Mouse (Mus musculus) forebrain, embryonic 16.5 days (tissue): ENCODE results near the gene Pirt. TPM values are rescaled to one million over a fixed set of nuclear protein-coding genes. Genes with fewer than 3 reads are reported as not detected.

ENCODE experiments used
- ATAC-seq: fragments of 200-750 bp; cut with Nextera tagmentation; 2 replicates; pipeline ENCODE4 v1.8.0; 2017; ENCODE audit warnings: mild to moderate bottlenecking, moderate library complexity
- H3K27ac ChIP-seq: fragments of 300-500 bp; sonication (generic); 2 replicates; pipeline ENCODE4 v1.5.1; 2014; ENCODE audit warnings: low read length, control low read depth
- H3K27me3 ChIP-seq: fragments of 300-500 bp; sonication (generic); replicated peaks from 2 replicates; pipeline ENCODE4 v1.6.1; 2014; ENCODE audit warnings: low read length; ENCODE audit not compliant: control insufficient read depth, insufficient read depth
- H3K36me3 ChIP-seq: fragments of 300-500 bp; sonication (generic); 2 replicates; pipeline ENCODE4 v1.6.1; 2014; ENCODE audit not compliant: control insufficient read depth, insufficient read depth
- H3K4me1 ChIP-seq: fragments of 300-500 bp; sonication (generic); replicated peaks from 2 replicates; pipeline ENCODE4 v1.6.1; 2014; ENCODE audit warnings: low read length; ENCODE audit not compliant: control insufficient read depth, insufficient read depth
- H3K4me2 ChIP-seq: fragments of 300-500 bp; sonication (generic); 2 replicates; pipeline ENCODE4 v1.6.1; 2014; ENCODE audit warnings: mild to moderate bottlenecking, low read length, control low read depth
- H3K4me3 ChIP-seq: fragments of 300-500 bp; sonication (generic); replicated peaks from 2 replicates; pipeline ENCODE4 v1.5.1; 2014; ENCODE audit warnings: mild to moderate bottlenecking, low read length, control low read depth
- H3K9ac ChIP-seq: fragments of 300-500 bp; sonication (generic); replicated peaks from 2 replicates; pipeline ENCODE4 v1.6.1; 2014; ENCODE audit warnings: low read depth, low read length, control low read depth
- H3K9me3 ChIP-seq: fragments of 300-500 bp; sonication (generic); 2 replicates; pipeline ENCODE4 v1.6.1; 2016; ENCODE audit warnings: low read length; ENCODE audit not compliant: control insufficient read depth
- WGBS: fragments of 180-500 bp; shearing (Covaris S2); extraction: QIAGEN DNeasy Blood & Tissue Kit; methylation state at CpG from one replicate; pipeline ENCODE4 v1.1.7; 2014; 5-methylcytosine and 5-hydroxymethylcytosine counted together
- polyA plus RNA-seq: library from polyadenylated mRNA; unstranded; fragments of >200 nt; fragmentation: Nextera tagmentation; extraction: Ambion mirVana; gene quantifications from 2 replicates; pipeline ENCODE4 v1.2.1, GENCODE M21; 2015

Gene Pirt
- polyA plus RNA-seq, 1 experiment from 2014 or later = 0.15 TPM

- Histone ChIP-seq H3K36me3 (no peaks in the 10 kb centered on the region), H3K27ac (no peak overlapping the region), H3K9ac (no peak overlapping the region), H3K4me3 (no peak overlapping the region), H3K4me1 (no peaks in the 10 kb centered on the region), H3K4me2 (no peak overlapping the region), H3K9me3 (no peaks in the 10 kb centered on the region), H3K27me3 (no peaks in the 10 kb centered on the region)
- no peak for ATAC-seq
- 95% methylated on average over 5 of the region's 5 CpGs for WGBS
Observed at GRCm38 (mm10) chr11:66942011-66942410, 30.2 kb downstream of the Pirt start.

GRCm38 (mm10) chr11:66945224-66945767 lies 33.5 kb downstream of the Pirt start:
- Histone ChIP-seq H3K9me3 (no peaks in the 10 kb centered on the region), H3K36me3 (no peaks in the 10 kb centered on the region), H3K4me2 (no peak overlapping the region), H3K27ac (no peak overlapping the region), H3K4me3 (no peak overlapping the region), H3K9ac (no peak overlapping the region), H3K27me3 (no peaks in the 10 kb centered on the region), H3K4me1 (no peaks in the 10 kb centered on the region)
- 75% methylated on average over 2 of the region's 2 CpGs for WGBS
- ATAC-seq = no peak

GRCm38 (mm10) chr11:66946521-66946920 lies 34.7 kb downstream of the Pirt start:
- Histone ChIP-seq H3K9ac (no peak overlapping the region), H3K4me2 (no peak overlapping the region), H3K9me3 (no peaks in the 10 kb centered on the region), H3K4me3 (no peak overlapping the region), H3K4me1 (no peaks in the 10 kb centered on the region), H3K36me3 (no peaks in the 10 kb centered on the region), H3K27me3 (no peaks in the 10 kb centered on the region), H3K27ac (no peak overlapping the region)
- no peak for ATAC-seq
- 75% methylated on average over 6 of the region's 6 CpGs for WGBS

- H3K4me1 ChIP-seq = no peaks in the 10 kb centered on the region
- WGBS = 86% methylated on average over 6 of the region's 6 CpGs
- H3K4me2 ChIP-seq = no peak overlapping the region
- no peak overlapping the region for H3K27ac ChIP-seq
- no peak overlapping the region for H3K9ac ChIP-seq
- H3K36me3 ChIP-seq = no peaks in the 10 kb centered on the region
- no peaks in the 10 kb centered on the region for H3K9me3 ChIP-seq
- no peak for ATAC-seq
- no peaks in the 10 kb centered on the region for H3K27me3 ChIP-seq
- H3K4me3 ChIP-seq = no peak overlapping the region
Observed at GRCm38 (mm10) chr11:66946922-66947321, 35.1 kb downstream of the Pirt start.

- Histone ChIP-seq H3K4me3 (no peak within 1 kb of the TSS), H3K36me3 (no peaks in the 10 kb centered on the region), H3K4me1 (no peaks in the 10 kb centered on the region), H3K9ac (no peak within 1 kb of the TSS), H3K27ac (no peak within 1 kb of the TSS), H3K27me3 (no peaks in the 10 kb centered on the region), H3K9me3 (no peaks in the 10 kb centered on the region), H3K4me2 (no peak within 1 kb of the TSS)
- no peak for ATAC-seq
- 65% methylated on average over 9 of the region's 9 CpGs for WGBS
Observed at GRCm38 (mm10) chr11:66956303-66956702, 44.5 kb downstream of the Pirt start, which contains the start of gene Tmem238l. Tmem238l (plus strand) TSS chr11:66956638.

GRCm38 (mm10) chr11:66960797-66961196 lies 49.0 kb downstream of the Pirt start:
- Histone ChIP-seq H3K4me2 (no peak overlapping the region), H3K4me1 (no peaks in the 10 kb centered on the region), H3K36me3 (no peaks in the 10 kb centered on the region), H3K27me3 (no peaks in the 10 kb centered on the region), H3K9ac (no peak overlapping the region), H3K4me3 (no peak overlapping the region), H3K9me3 (no peaks in the 10 kb centered on the region), H3K27ac (no peak overlapping the region)
- no peak for ATAC-seq
- WGBS = 92% methylated on average over 1 of the region's 1 CpGs

GRCm38 (mm10) chr11:66961447-66962176 lies 49.8 kb downstream of the Pirt start:
- no peaks in the 10 kb centered on the region for H3K36me3 ChIP-seq
- H3K4me2 ChIP-seq = no peak overlapping the region
- no peaks in the 10 kb centered on the region for H3K4me1 ChIP-seq
- no peak for ATAC-seq
- no peaks in the 10 kb centered on the region for H3K9me3 ChIP-seq
- no peak overlapping the region for H3K4me3 ChIP-seq
- H3K9ac ChIP-seq = no peak overlapping the region
- H3K27me3 ChIP-seq = no peaks in the 10 kb centered on the region
- WGBS = 91% methylated on average over 12 of the region's 12 CpGs
- no peak overlapping the region for H3K27ac ChIP-seq

GRCm38 (mm10) chr11:66963462-66963861 lies 51.7 kb downstream of the Pirt start:
- Histone ChIP-seq H3K9me3 (no peaks in the 10 kb centered on the region), H3K27me3 (no peaks in the 10 kb centered on the region), H3K36me3 (no peaks in the 10 kb centered on the region), H3K9ac (no peak overlapping the region), H3K4me3 (no peak overlapping the region), H3K4me1 (no peaks in the 10 kb centered on the region), H3K27ac (no peak overlapping the region), H3K4me2 (no peak overlapping the region)
- ATAC-seq = no peak
- WGBS = 100% methylated on average over 1 of the region's 1 CpGs

GRCm38 (mm10) chr11:66966500-66967116 lies 54.8 kb downstream of the Pirt start:
- H3K9me3 ChIP-seq = no peaks in the 10 kb centered on the region
- H3K9ac ChIP-seq = no peak overlapping the region
- no peak overlapping the region for H3K4me3 ChIP-seq
- ATAC-seq = no peak
- H3K4me1 ChIP-seq = no peaks in the 10 kb centered on the region
- H3K27ac ChIP-seq = no peak overlapping the region
- H3K36me3 ChIP-seq = no peaks in the 10 kb centered on the region
- no peaks in the 10 kb centered on the region for H3K27me3 ChIP-seq
- H3K4me2 ChIP-seq = no peak overlapping the region
- 25% methylated on average over 7 of the region's 7 CpGs for WGBS
